Mouse (Mus musculus) hindbrain, embryonic 16.5 days (tissue): ENCODE measurements around the gene Psmd12. TPM values are rescaled to one million over a fixed set of nuclear protein-coding genes. Genes with fewer than 3 reads are reported as not detected.

Source experiments
- ATAC-seq: fragments of 200-750 bp; cut with Nextera tagmentation; 2 replicates; pipeline ENCODE4 v1.8.0; 2017; ENCODE audit warnings: moderate TSS enrichment, moderate library complexity
- H3K27ac ChIP-seq: fragments of 300-500 bp; sonication (generic); 2 replicates; pipeline ENCODE4 v1.5.1; 2014; ENCODE audit warnings: low read depth, mild to moderate bottlenecking, control low read depth, low read length, moderate library complexity
- H3K27me3 ChIP-seq: fragments of 300-500 bp; sonication (generic); replicated peaks from 2 replicates; pipeline ENCODE4 v1.6.1; 2014; ENCODE audit warnings: low read length; ENCODE audit not compliant: control insufficient read depth, insufficient read depth
- H3K36me3 ChIP-seq: fragments of 300-500 bp; sonication (generic); 2 replicates; pipeline ENCODE4 v1.6.1; 2014; ENCODE audit warnings: mild to moderate bottlenecking, low read length, moderate library complexity, mixed read lengths; ENCODE audit not compliant: control insufficient read depth, insufficient read depth
- H3K4me1 ChIP-seq: fragments of 300-500 bp; sonication (generic); 2 replicates; pipeline ENCODE4 v1.6.1; 2014; ENCODE audit warnings: low read depth, low read length; ENCODE audit not compliant: control insufficient read depth, insufficient read depth
- H3K4me2 ChIP-seq: fragments of 300-500 bp; sonication (generic); 2 replicates; pipeline ENCODE4 v1.6.1; 2014; ENCODE audit warnings: mild to moderate bottlenecking, low read length, control low read depth, moderate library complexity
- H3K4me3 ChIP-seq: fragments of 300-500 bp; sonication (generic); 2 replicates; pipeline ENCODE4 v1.5.1; 2014; ENCODE audit warnings: mild to moderate bottlenecking, low read length, control low read depth, moderate library complexity
- H3K9ac ChIP-seq: fragments of 300-500 bp; sonication (generic); 2 replicates; pipeline ENCODE4 v1.6.1; 2014; ENCODE audit warnings: low read depth, mild to moderate bottlenecking, control low read depth, low read length, moderate library complexity
- H3K9me3 ChIP-seq: fragments of 300-500 bp; sonication (generic); 2 replicates; pipeline ENCODE4 v1.6.1; 2014; ENCODE audit warnings: mild to moderate bottlenecking, low read length, moderate library complexity; ENCODE audit not compliant: control insufficient read depth
- WGBS: fragments of 180-500 bp; shearing (Covaris S2); extraction: QIAGEN DNeasy Blood & Tissue Kit; methylation state at CpG from one replicate; pipeline ENCODE4 v1.1.7; 2014; 5-methylcytosine and 5-hydroxymethylcytosine counted together
- polyA plus RNA-seq: library from polyadenylated mRNA; unstranded; fragments of >200 nt; fragmentation: Nextera tagmentation; extraction: Ambion mirVana; gene quantifications from 2 replicates; pipeline ENCODE4 v1.2.1, GENCODE M21; 2015

The Psmd12 gene
- polyA plus RNA-seq, 1 experiment from 2014 or later = 157 TPM

- no peak for ATAC-seq
- Histone ChIP-seq H3K36me3 (no peaks in the 10 kb centered on the region), H3K4me1 (no peaks in the 10 kb centered on the region), H3K4me3 (no peak overlapping the region), H3K27ac (no peak overlapping the region), H3K4me2 (no peak overlapping the region), H3K9ac (no peak overlapping the region), H3K9me3 (no peaks in the 10 kb centered on the region), H3K27me3 (no peaks in the 10 kb centered on the region)
- 87% methylated on average over 5 of the region's 5 CpGs for whole genome bisulfite sequencing
Observed at GRCm38 (mm10) chr11:107518645-107519429, 39.6 kb downstream of the Psmd12 start.

DNA sequence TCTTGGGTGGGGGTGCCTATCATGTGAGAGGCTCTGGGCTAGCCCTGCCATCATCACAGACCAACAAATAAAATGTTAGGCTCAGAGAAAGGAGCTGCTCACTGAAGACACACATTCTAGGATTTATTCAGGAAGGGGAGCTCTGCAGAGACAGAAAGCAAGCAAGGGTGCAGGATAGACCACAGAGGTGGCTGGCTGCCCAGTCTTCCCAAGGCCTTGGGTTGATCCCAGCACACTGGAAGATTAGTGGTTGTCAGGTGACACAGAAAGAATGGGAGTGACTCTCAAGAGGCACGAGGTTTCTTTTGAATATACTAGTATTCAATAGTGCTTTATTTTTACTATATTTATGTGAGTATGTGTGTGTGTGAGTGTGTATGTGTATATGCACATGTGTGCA is 41.9 kb downstream of the Psmd12 start:
- H3K9ac ChIP-seq = no peak overlapping the region
- WGBS = 49% methylated on average over 1 of the region's 1 CpGs

GRCm38 (mm10) chr11:107524966-107525365 is 45.7 kb downstream of the Psmd12 start:
- Histone ChIP-seq H3K4me2 (no peak overlapping the region), H3K4me1 (no peaks in the 10 kb centered on the region), H3K4me3 (no peak overlapping the region), H3K27ac (no peak overlapping the region), H3K27me3 (no peaks in the 10 kb centered on the region), H3K9me3 (no peaks in the 10 kb centered on the region), H3K36me3 (no peaks in the 10 kb centered on the region), H3K9ac (no peak overlapping the region)
- ATAC-seq = no peak
- 83% methylated on average over 1 of the region's 1 CpGs for WGBS

More for the DNA sequence above, 41.9 kb downstream of the Psmd12 start:
- no peak for ATAC-seq
- no peak overlapping the region for H3K27ac ChIP-seq
- no peaks in the 10 kb centered on the region for H3K36me3 ChIP-seq
- no peak overlapping the region for H3K4me2 ChIP-seq
- no peaks in the 10 kb centered on the region for H3K4me1 ChIP-seq
- H3K27me3 ChIP-seq = no peaks in the 10 kb centered on the region
- H3K4me3 ChIP-seq = no peak overlapping the region
- H3K9me3 ChIP-seq = no peaks in the 10 kb centered on the region

GRCm38 (mm10) chr11:107527632-107528031 is 48.3 kb downstream of the Psmd12 start:
- WGBS = 26% methylated on average over 3 of the region's 3 CpGs

DNA sequence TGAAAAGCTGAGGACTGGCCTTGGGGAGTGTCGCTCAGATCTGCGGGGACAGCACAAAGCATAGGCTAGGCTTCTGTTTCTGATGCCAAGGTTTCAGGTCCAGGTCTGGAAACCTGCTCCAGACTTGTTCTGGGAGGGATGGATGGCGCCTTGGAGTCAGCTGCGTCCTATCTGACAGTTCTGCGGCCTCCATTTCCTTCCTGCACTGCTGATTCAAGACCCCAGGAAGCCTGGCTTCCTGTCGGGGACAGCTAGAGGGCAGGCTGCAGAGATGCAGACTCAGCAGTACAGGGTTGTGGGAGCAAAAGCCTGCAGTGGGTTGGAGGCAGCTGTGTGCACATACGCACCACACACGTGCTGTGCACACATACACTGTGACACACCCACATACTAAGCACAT is 50.0 kb downstream of the Psmd12 start:
- Histone ChIP-seq H3K4me1 (no peaks in the 10 kb centered on the region), H3K9me3 (no peaks in the 10 kb centered on the region), H3K27me3 (no peaks in the 10 kb centered on the region), H3K9ac (no peak overlapping the region), H3K27ac (no peak overlapping the region), H3K4me2 (no peak overlapping the region), H3K4me3 (no peak overlapping the region), H3K36me3 (no peaks in the 10 kb centered on the region)
- 37% methylated on average over 8 of the region's 8 CpGs for WGBS
- no peak for ATAC-seq

More at GRCm38 (mm10) chr11:107527632-107528031, 48.3 kb downstream of the Psmd12 start:
- H3K9ac ChIP-seq = no peak overlapping the region
- no peaks in the 10 kb centered on the region for H3K27me3 ChIP-seq
- ATAC-seq = no peak
- no peak overlapping the region for H3K4me3 ChIP-seq
- no peaks in the 10 kb centered on the region for H3K9me3 ChIP-seq
- no peaks in the 10 kb centered on the region for H3K36me3 ChIP-seq
- no peaks in the 10 kb centered on the region for H3K4me1 ChIP-seq
- H3K27ac ChIP-seq = no peak overlapping the region
- H3K4me2 ChIP-seq = no peak overlapping the region

GRCm38 (mm10) chr11:107531445-107531844 is 52.2 kb downstream of the Psmd12 start:
- Histone ChIP-seq H3K9me3 (no peaks in the 10 kb centered on the region), H3K27ac (no peak overlapping the region), H3K4me2 (no peak overlapping the region), H3K4me1 (no peaks in the 10 kb centered on the region), H3K36me3 (no peaks in the 10 kb centered on the region), H3K9ac (no peak overlapping the region), H3K4me3 (no peak overlapping the region), H3K27me3 (no peaks in the 10 kb centered on the region)
- 67% methylated on average over 4 of the region's 4 CpGs for WGBS
- no peak for ATAC-seq

GRCm38 (mm10) chr11:107532271-107532670 is 53.0 kb downstream of the Psmd12 start:
- ATAC-seq = no peak
- Histone ChIP-seq H3K4me1 (no peaks in the 10 kb centered on the region), H3K36me3 (no peaks in the 10 kb centered on the region), H3K9me3 (no peaks in the 10 kb centered on the region), H3K27me3 (no peaks in the 10 kb centered on the region), H3K27ac (no peak overlapping the region), H3K4me2 (no peak overlapping the region), H3K4me3 (no peak overlapping the region), H3K9ac (no peak overlapping the region)
- 44% methylated on average over 5 of the region's 5 CpGs for WGBS

- Histone ChIP-seq H3K9ac (no peak overlapping the region), H3K4me1 (no peaks in the 10 kb centered on the region), H3K4me3 (no peak overlapping the region), H3K4me2 (no peak overlapping the region), H3K27me3 (no peaks in the 10 kb centered on the region), H3K36me3 (no peaks in the 10 kb centered on the region), H3K27ac (no peak overlapping the region), H3K9me3 (no peaks in the 10 kb centered on the region)
- 97% methylated on average over 4 of the region's 4 CpGs for WGBS
- ATAC-seq = no peak
Observed at GRCm38 (mm10) chr11:107538994-107539393, 59.7 kb downstream of the Psmd12 start.

- H3K4me1 ChIP-seq = no peaks in the 10 kb centered on the region
- H3K36me3 ChIP-seq = no peaks in the 10 kb centered on the region
- H3K4me2 ChIP-seq = no peak overlapping the region
- no peak overlapping the region for H3K27ac ChIP-seq
- H3K27me3 ChIP-seq = no peaks in the 10 kb centered on the region
- no peak overlapping the region for H3K9ac ChIP-seq
- H3K9me3 ChIP-seq = no peaks in the 10 kb centered on the region
- 73% methylated on average over 1 of the region's 1 CpGs for WGBS
- ATAC-seq = no peak
- H3K4me3 ChIP-seq = no peak overlapping the region
Observed at GRCm38 (mm10) chr11:107540339-107540738, 61.1 kb downstream of the Psmd12 start.
